9 mouse cellular contexts compared by ENCODE assay signal in genomic region chr11:121017703-121018102, GRCm38 (mm10). TPM values are rescaled to one million over a fixed set of nuclear protein-coding genes. Genes with fewer than 3 reads are reported as not detected.
DNase-seq lines count a peak whose midpoint lies in the region; ATAC-seq and TF ChIP-seq lines count a peak whose summit lies in the region.
"Had no signal": no experiment of that assay in that cellular context is flagged by ENCODE, and none has a peak within 500 bp of the region (broad histone marks: within the 10 kb centered on the region; RNA-seq: fewer than 3 reads in every experiment).

No protein-coding gene starts in this region.

- no peak overlapping the region for H3K9ac ChIP-seq in forebrain, embryonic 12.5 days
- no peak overlapping the region for H3K9ac ChIP-seq in lung, embryonic 15.5 days

- no peak for TF ChIP-seq POLR2A in brain, embryonic 14.5 days (IDR thresholded peaks at IDR 0.05; ENCODE audit: borderline replicate concordance, extremely low read depth, insufficient read depth, insufficient read length, poor library complexity, severe bottlenecking)

- no peak overlapping the region for H3K4me2 ChIP-seq in forebrain, embryonic 12.5 days
- no peak overlapping the region for H3K4me2 ChIP-seq in lung, embryonic 15.5 days

- no peaks in the 10 kb centered on the region for H3K36me3 ChIP-seq in G1E (replicated peaks)
- no peaks in the 10 kb centered on the region for H3K36me3 ChIP-seq in forebrain, embryonic 12.5 days (replicated peaks)
- H3K36me3 ChIP-seq in lung, embryonic 15.5 days, result no peaks in the 10 kb centered on the region

- DNase-seq in G1E (ENCODE audit: low spot score), result peak; percentile 25
- peak; percentile 73 for DNase-seq in brain, embryonic 14.5 days (ENCODE audit: low read depth)
- peak; percentile 80 for DNase-seq in heart, postnatal 4 days
- peak; percentile 22 to 55 for DNase-seq in layer of hippocampus, adult 18-20 months (ENCODE audit: low spot score in 2 of 2)
- DNase-seq in ovary, postnatal 14 days (ENCODE audit: low spot score), result peak; percentile 52
- DNase-seq in thymus, postnatal 14 days, result peak; percentile 60

- H3K4me3 ChIP-seq in G1E (ENCODE audit: low read depth, low read length), result no peak overlapping the region
- no peak overlapping the region for H3K4me3 ChIP-seq in forebrain, embryonic 12.5 days (replicated peaks)
- H3K4me3 ChIP-seq in lung, embryonic 15.5 days, result no peak overlapping the region

- peaks cover 42% of the 10 kb centered on the region for H3K27me3 ChIP-seq in G1E (ENCODE audit: insufficient read depth, low read length)
- no peaks in the 10 kb centered on the region for H3K27me3 ChIP-seq in forebrain, embryonic 12.5 days
- no peaks in the 10 kb centered on the region for H3K27me3 ChIP-seq in lung, embryonic 15.5 days

- H3K27ac ChIP-seq in forebrain, embryonic 12.5 days, result no peak overlapping the region
- no peak overlapping the region for H3K27ac ChIP-seq in lung, embryonic 15.5 days

- H3K4me1 ChIP-seq in G1E (ENCODE audit: insufficient read depth, low read depth, low read length), result no peaks in the 10 kb centered on the region
- H3K4me1 ChIP-seq in forebrain, embryonic 12.5 days, result peaks cover 3% of the 10 kb centered on the region; the same call in 1 of the 2 replicates
- H3K4me1 ChIP-seq in lung, embryonic 15.5 days, result peaks cover 15% of the 10 kb centered on the region

- H3K9me3 ChIP-seq in G1E (replicated peaks), result no peaks in the 10 kb centered on the region
- no peaks in the 10 kb centered on the region for H3K9me3 ChIP-seq in forebrain, embryonic 12.5 days
- H3K9me3 ChIP-seq in lung, embryonic 15.5 days, result no peaks in the 10 kb centered on the region

- ATAC-seq in G1E (ENCODE audit: extremely low read depth, insufficient number of reproducible peaks, low FRiP score, poor library complexity, severe bottlenecking), result no peak
- peak; percentile 67; the same call in 1 of the 2 replicates for ATAC-seq in forebrain, embryonic 12.5 days (ENCODE audit: low FRiP score)
- ATAC-seq in lung, embryonic 15.5 days (ENCODE audit: borderline replicate concordance, extremely low read depth, low FRiP score, low TSS enrichment), result 0 out of 2 replicates have a peak, but pooled peaks have one; percentile 62

- TF ChIP-seq CTCF in G1E (IDR thresholded peaks at IDR 0.05; ENCODE audit: low read depth, low read length), result peak; percentile 54
- TF ChIP-seq CTCF in brain, embryonic 14.5 days (IDR thresholded peaks at IDR 0.05; ENCODE audit: borderline replicate concordance, extremely low read depth, insufficient read depth, insufficient read length), result peak; percentile 90

- WGBS in forebrain, embryonic 12.5 days, result 40% methylated on average over 3 of the region's 3 CpGs
- WGBS in lung, embryonic 15.5 days, result 35% methylated on average over 3 of the region's 3 CpGs

RNA-seq across cellular contexts. Expression of gene Cd7, which starts 21.5 kb away (rescaled TPM):
- total RNA-seq in G1E (2014; fragmentation: Nextera tagmentation) (not detected in 2 replicates), G1E (2017) (not detected in 2 replicates)
- polyA plus RNA-seq in G1E (2012), result not detected in 2 replicates
- polyA plus RNA-seq in brain, embryonic 14.5 days (2012; rRNA removed), result 0.08 TPM in 1 of 2 replicates, not detected in the other
- not detected in 2 replicates for polyA plus RNA-seq in forebrain, embryonic 12.5 days (2016; fragmentation: Nextera tagmentation; extraction: Ambion mirVana)
- total RNA-seq in heart, postnatal 4 days (2021), result under 1 TPM in 1 of 2 experiments, not detected in 1; 0.29 TPM
- not detected for total RNA-seq in layer of hippocampus, adult 18-20 months (2021)
- polyA plus RNA-seq in lung, embryonic 15.5 days (2015; fragmentation: Nextera tagmentation; extraction: Ambion mirVana), result 0.65 and 1.5 TPM in 2 replicates
- total RNA-seq: layer of hippocampus, postnatal 25 days had no signal

RNA-seq across cellular contexts. Expression of gene Csnk1d, which starts 26.6 kb away (rescaled TPM):
- total RNA-seq in G1E (2014; fragmentation: Nextera tagmentation) (116 and 146 TPM in 2 replicates), G1E (2017) (61.2 and 73.6 TPM in 2 replicates)
- polyA plus RNA-seq in G1E (2012), result 195 and 227 TPM in 2 replicates
- polyA plus RNA-seq in brain, embryonic 14.5 days (2012; rRNA removed), result 187 and 202 TPM in 2 replicates
- 150 and 165 TPM in 2 replicates for polyA plus RNA-seq in forebrain, embryonic 12.5 days (2016; fragmentation: Nextera tagmentation; extraction: Ambion mirVana)
- 10 to 100 TPM; 84.4 to 91.9 TPM for total RNA-seq in heart, postnatal 4 days (2021)
- total RNA-seq in layer of hippocampus, adult 18-20 months (2021), result 100 to 1,000 TPM; 136 TPM
- polyA plus RNA-seq in lung, embryonic 15.5 days (2015; fragmentation: Nextera tagmentation; extraction: Ambion mirVana), result 132 and 133 TPM in 2 replicates

RNA-seq across cellular contexts. Expression of gene Sectm1b, which starts 45.7 kb away (rescaled TPM):
- not detected in 2 replicates for total RNA-seq in G1E (2014; fragmentation: Nextera tagmentation)
- 0.16 and 0.23 TPM in 2 replicates for total RNA-seq in G1E (2017)
- polyA plus RNA-seq in G1E (2012), result not detected in 2 replicates
- not detected in 2 replicates for polyA plus RNA-seq in brain, embryonic 14.5 days (2012; rRNA removed)
- not detected in 2 replicates for polyA plus RNA-seq in forebrain, embryonic 12.5 days (2016; fragmentation: Nextera tagmentation; extraction: Ambion mirVana)
- total RNA-seq in heart, postnatal 4 days (2021), result not detected
- total RNA-seq in layer of hippocampus, adult 18-20 months (2021), result not detected
- not detected in 2 replicates for polyA plus RNA-seq in lung, embryonic 15.5 days (2015; fragmentation: Nextera tagmentation; extraction: Ambion mirVana)
- total RNA-seq: layer of hippocampus, postnatal 25 days had no signal

Comparison
In these comparisons a context has a peak if more than half of its experiments do, and no peak if none do; other contexts are left out.
1. DNase-seq: peak in every context shown above with its lines; median percentile 80 in heart, postnatal 4 days; 73 in brain, embryonic 14.5 days; 60 in thymus, postnatal 14 days; 52 in ovary, postnatal 14 days; 38 in layer of hippocampus, adult 18-20 months; 25 in G1E.